Mouse (Mus musculus) gastrocnemius, postnatal 14 days (tissue): Measurements from ENCODE around the gene Uck1. TPM values are rescaled to one million over a fixed set of nuclear protein-coding genes. Genes with fewer than 3 reads are reported as not detected.
A peak's percentile ranks its signal among the peaks of the same experiment; 100 is the strongest.

Experiments used
- DNase-seq: peaks from one replicate; pipeline ENCODE4 v3.0.0; 2021; ENCODE audit warnings: mixed read lengths
- intact Hi-C: fragments of 180-260 bp; cut with DNase I; formaldehyde crosslinking; loops from one replicate; pipeline ENCODE4 v1.15.1; 2025; ENCODE audit warnings: low total_unique reads
- total RNA-seq, 2 experiments: library from RNA; stranded (reverse); gene quantifications; 2 replicates each; pipeline ENCODE4 v1.2.3; 2021

The Uck1 gene
- total RNA-seq, 2 experiments from 2014 or later: 14.7 to 15.2 TPM

DNA sequence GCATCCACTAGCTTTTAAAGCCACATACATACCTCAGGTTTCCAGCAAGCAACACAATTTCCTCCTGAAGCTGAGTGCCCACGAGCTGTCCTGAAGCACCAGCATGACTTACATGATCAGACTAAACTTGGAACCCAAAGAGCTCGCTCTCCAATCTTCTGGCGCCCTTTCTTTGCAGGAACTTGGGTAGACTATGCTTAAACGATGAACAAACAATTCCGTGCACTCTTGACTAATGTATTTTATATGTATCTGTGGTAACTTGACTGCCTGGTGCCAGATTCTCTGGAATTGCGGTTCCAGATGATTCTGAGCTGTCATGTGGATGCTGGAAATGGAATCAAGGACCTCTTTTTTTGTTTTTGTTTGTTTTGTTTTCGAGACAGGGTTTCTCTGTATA lies 24.5 kb downstream of the Uck1 start:
- intact Hi-C loops: no loop called here
- no peak for DNase-seq

DNA sequence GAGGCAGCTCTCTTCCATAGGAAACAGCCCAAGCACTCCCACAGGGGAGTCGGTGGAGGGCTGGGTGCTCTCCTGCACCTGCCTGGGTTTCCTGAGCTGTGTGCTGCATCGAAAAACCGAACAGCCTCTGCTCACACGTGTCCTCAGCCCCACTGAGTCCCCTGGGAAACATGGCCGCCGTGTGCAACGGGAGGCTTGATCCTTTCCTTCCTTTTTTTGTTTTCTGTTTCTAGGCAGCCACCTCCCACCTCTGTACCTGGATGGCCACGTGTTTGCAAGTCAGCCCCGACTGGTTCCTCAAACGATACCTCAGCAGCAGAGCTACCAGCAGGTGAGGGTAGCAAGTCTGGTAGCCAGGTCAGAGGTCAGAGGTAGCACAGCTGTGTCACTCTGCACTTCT lies 37.9 kb downstream of the Uck1 start:
- intact Hi-C loops: no loop called here
- no peak for DNase-seq

DNA sequence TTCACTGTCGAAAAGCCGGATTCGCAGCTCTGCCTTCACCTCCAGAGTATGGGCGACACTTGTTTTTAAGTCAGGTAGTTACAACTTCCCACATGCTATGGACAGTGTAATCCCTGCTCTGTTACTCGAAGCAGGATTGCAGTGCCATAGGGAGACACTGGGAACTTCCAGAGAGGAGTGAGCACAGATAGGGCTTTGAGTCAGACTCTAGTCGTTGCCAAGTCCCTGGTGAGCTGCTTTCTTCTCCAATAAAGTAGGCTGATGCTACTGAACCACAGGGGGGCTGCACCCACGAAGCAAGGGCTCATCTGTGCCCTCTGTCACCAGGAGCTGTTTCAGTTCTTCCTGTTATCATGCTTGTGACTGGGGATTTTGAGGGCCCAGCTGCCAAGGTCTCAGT lies 38.4 kb downstream of the Uck1 start:
- intact Hi-C loops: no loop called here
- no peak for DNase-seq

DNA sequence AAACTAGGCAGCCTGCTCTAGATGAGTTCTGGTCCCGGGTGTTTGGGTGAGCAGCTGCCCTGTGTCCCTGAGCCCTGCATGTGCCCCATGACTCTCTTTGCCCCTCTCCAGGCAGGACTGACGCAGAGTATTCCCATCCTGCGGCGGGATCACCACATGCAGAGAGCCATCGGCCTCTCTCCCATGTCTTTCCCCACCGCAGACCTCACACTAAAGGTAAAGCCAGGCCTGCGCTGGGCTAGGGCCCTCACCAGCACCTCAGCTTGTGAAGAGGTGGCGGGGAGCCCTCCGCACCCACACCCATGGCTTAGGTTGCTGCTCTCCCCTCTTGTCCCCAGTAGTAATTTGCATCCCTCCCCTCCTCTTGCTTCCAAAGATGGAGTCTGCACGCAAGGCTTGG lies 39.0 kb downstream of the Uck1 start:
- no peak for DNase-seq
- intact Hi-C loops: no loop called here

DNA sequence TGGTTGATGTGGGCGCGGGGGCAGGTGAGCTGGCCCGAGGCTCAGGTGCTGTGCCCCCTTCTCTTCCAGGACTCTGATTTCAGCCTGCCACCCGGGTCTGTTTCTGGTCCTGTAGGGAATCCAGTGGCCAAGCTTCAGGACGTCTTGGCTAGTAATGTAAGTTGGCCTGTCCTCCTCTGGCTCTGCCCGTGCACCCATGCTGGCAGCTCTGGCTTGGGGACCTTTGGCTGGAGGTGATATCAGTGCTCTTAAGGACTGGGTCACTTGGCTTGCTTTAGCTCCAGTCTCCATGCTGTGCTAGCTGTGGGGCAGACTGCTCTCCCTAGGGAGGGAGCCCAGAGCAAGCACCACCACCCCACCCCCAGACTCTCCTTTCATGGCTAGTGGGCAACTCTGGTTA lies 39.9 kb downstream of the Uck1 start:
- peak; percentile 37 for DNase-seq
- intact Hi-C loops: no loop called here

DNA sequence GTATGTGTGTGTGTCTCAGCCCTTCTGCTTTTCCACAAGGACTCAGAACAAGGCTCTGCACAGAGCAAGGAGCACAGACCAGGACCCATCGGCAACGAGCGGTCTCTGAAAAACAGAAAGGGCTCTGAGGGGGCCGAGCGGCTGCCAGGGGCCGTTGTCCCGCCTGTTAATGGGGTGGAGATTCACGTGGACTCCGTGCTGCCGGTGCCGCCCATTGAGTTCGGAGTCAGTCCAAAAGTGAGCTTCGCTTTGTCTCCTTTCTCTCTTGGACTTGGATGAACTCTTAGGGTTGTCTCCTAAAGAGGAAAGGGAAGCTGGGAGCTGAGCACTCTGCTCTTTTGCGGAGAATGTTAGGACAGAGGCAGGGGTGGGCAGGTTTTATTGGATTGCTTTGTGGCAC lies 40.5 kb downstream of the Uck1 start:
- intact Hi-C loops: no loop called here
- no peak for DNase-seq

DNA sequence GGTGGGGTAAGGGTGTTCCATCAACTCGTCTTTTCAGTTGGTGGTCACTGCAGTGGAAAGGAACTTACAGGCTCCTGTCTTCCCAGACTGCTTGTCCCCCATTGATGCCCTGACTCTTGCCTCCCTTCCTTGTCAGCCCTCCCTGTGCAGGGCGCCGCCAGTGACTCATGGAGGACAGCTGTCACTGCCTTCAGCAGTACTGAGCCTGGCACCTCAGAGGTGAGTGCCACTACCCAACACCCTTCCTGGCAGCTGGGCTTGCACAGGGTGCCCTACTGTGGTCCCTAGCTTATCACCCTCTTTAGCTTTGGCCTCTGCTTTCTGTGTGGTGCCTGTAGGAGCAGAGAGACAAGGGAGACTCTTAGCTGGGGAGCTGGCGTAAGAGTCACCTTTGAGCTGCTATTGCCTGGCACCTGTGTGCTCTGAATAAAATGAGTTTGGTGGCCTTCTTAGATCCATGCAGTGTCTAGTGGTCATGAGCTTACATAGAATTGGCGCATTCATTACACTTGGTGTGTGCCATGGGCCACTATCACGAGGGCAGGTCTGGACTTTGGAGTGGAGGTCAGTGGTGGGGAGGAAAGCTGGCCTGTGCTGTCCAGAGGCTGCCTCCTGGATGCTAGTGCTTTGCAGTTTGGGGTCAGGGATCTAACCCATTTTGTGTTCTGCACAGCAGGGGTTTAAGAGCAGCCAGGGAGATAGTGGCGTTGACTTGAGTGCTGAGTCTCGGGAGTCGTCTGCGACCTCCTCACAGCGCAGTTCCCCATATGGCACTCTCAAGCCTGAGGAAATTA lies 41.2 kb downstream of the Uck1 start:
- intact Hi-C loops: no loop called here
- DNase-seq: no peak

DNA sequence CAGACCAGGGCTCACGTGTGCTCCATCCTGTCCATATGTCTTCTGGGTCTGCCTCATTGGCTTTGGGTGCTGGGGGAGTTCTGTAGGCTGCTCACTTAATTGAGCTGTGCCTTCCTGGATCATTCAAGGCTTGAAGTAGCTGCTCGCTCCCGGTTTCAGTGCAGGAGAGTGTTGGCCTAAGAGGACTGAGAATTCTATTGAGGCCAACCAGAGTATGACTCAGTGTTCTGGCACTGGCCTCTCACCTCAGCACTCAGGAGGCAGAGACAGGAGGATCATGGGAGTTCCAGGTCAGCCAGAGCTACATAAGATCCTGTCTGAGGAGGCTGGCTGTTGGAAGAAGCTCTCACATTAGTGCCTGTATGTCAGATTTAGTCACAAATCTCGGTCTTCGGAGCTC lies 41.8 kb downstream of the Uck1 start:
- DNase-seq: no peak
- intact Hi-C loops: no loop called here

DNA sequence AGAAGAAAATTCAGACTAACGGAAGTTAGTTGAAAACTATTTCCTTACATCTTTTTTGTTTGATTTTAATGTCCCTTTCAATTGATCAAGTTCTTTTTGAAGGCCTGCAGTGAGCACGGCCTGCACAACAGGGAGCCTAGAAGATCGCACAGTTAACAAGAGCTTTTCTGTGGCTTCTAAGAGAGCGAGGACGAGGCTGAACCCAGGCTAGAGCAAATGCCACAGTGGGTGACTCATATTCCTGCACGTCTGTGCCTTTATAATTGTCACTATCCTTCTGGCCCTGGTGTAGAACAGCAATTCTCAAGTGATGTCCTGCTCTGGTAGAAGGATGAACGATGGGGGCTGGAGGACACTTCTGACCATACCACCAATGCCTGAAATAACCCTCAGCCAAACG lies 42.3 kb downstream of the Uck1 start:
- intact Hi-C loops: no loop called here
- DNase-seq: no peak

DNA sequence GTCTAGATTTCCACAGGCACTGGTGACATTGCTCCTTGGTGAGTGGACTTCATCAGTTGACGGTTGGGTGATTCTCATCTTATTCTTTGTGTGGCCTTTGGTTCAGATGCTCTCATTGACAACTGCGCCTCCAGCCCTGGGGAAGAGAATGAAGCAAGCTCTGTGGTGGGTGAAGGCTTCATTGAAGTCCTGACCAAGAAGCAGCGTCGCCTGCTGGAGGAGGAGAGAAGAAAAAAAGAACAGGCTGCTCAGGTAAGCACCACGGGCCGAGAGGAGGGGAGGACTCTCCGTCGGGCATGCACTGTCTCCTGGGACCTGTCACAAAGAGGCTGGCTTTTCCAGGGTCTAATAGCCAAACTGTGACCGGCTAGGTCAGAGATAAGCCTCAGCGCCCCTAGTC lies 43.5 kb downstream of the Uck1 start:
- no peak for DNase-seq
- intact Hi-C loops: no loop called here

DNA sequence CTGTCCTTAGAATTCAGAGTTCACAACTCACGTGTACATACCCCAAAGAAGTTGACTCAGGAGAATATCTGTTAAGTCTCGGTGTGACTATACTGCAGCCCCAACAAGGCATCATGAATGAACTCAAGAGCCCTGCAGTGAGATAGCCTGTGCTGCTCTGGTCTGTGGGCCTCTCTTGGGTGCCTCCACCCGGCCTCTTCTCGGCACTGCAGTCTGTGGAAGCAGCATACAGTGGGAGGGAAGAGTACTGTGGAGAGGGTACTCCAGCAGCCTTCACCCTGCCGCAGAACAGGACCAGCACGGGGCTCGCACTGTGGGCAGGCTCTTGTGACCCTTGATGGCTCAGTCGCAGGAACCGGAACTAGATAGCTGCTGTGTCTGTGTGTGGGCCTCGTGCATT lies 44.4 kb downstream of the Uck1 start:
- intact Hi-C loops: no loop called here
- no peak for DNase-seq

DNA sequence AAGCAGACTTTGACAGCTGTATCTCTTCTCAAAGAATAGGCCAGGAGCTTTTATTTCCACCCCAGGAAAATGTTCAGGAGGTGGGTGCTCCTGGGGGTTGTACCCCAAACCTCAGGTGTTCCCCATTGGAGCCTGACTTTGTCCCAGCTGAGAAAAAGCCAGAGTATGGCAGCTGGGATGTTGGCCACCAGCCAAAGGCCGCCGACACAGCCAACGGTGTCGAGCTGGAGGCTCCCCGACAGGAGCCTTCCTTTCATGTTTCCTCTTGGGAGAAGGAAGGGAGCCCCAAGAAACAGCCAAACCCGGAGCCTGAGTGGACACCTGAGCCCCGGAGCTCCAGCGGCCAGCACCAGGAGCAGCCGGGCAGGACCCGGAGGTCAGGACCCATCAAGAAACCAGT lies 47.0 kb downstream of the Uck1 start:
- DNase-seq: peak; percentile 42
- intact Hi-C loops: no loop called here

DNA sequence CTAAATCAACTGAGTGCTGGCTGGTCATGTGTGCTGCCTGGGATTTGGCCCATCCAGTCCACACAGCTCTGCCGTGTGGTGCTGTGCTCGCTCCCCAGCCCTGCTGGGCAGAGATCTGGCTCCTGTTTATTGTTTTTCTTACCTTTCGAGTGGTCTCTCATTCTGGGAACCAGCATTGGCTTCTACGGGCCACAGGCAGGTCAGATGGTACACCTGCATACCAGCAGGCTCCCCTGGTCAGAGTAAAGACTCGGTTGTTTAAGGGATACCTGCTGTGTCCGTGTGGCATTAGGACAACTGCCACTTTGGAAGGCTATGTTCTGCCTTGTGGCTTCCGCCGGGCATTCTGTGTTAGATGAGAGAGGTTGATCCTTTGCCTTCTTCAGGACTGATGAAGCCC lies 48.3 kb downstream of the Uck1 start:
- DNase-seq: no peak
- intact Hi-C loops: no loop called here

DNA sequence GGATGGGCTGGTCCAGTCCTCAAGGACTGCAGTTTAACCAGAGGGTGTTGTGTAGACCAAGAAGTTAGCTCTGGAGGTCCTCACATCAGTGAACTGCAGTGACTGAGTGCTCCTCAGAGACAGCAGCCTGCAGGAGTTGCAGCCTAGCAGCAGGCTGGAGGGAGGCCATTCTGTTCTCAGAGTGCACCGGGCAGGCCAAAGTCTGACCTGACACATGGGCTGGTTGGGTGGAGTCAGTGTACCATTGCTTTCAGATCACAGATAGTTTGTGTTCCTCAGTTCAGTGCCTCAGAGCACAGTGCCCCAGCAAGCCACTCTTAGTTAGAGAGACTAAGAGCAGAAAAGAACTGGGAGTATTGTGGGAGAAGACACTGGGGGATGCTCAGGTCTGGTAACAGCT lies 52.3 kb downstream of the Uck1 start:
- intact Hi-C loops: loop anchor here (10.0 kb wide), 1 partner anchor 213 kb away; no protein-coding TSS in a partner anchor
- no peak for DNase-seq

Other genes with a start within 250 kb of the Uck1 start
- 10 to 100 TPM in 1 of 2 experiments, 1 to 10 TPM in 1; 9.5 to 20.5 TPM for gene Fam78a, start 175.3 kb downstream of the Uck1 start, total RNA-seq
- gene Plpp7, start 164.6 kb downstream of the Uck1 start, total RNA-seq: 100 to 1,000 TPM in 1 of 2 experiments, 10 to 100 TPM in 1; 87.5 to 102 TPM
- 10 to 100 TPM; 79.2 to 83.9 TPM for gene Prrc2b, start 109.1 kb downstream of the Uck1 start, total RNA-seq
- 10 to 100 TPM; 14.4 to 17.3 TPM for gene Pomt1, start 23.6 kb downstream of the Uck1 start, total RNA-seq
- gene Golga2, start 27.2 kb upstream of the Uck1 start, total RNA-seq: 10 to 100 TPM; 58.4 to 62.1 TPM
- 100 to 1,000 TPM; 117 to 120 TPM for gene Swi5, start 27.9 kb upstream of the Uck1 start, total RNA-seq
- gene Ciz1, start 92.2 kb upstream of the Uck1 start, total RNA-seq: 10 to 100 TPM; 29.3 to 30.0 TPM
- 10 to 100 TPM in 1 of 2 experiments, 1 to 10 TPM in 1; 9.8 to 13.5 TPM for gene Dnm1, start 93.2 kb upstream of the Uck1 start, total RNA-seq
- 10 to 100 TPM; 44.1 to 49.3 TPM for gene 1110008P14Rik, start 121.8 kb upstream of the Uck1 start, total RNA-seq
- 1 to 10 TPM; 2.6 to 4.7 TPM for gene Lcn2, start 128.1 kb upstream of the Uck1 start, total RNA-seq
- gene Ptges2, start 135.7 kb upstream of the Uck1 start, total RNA-seq: 10 to 100 TPM; 41.3 to 43.2 TPM
- gene Naif1, start 190.3 kb upstream of the Uck1 start, total RNA-seq: 1 to 10 TPM; 2.4 to 3.1 TPM
- 10 to 100 TPM; 18.1 to 47.8 TPM for gene Slc25a25, start 191.3 kb upstream of the Uck1 start, total RNA-seq